Mouse (Mus musculus) gastrocnemius, adult 2 months (tissue): ENCODE results near the gene Dnajc12. TPM values are rescaled to one million over a fixed set of nuclear protein-coding genes. Genes with fewer than 3 reads are reported as not detected.
"Not testable (repeated sequence)": the region's sequence is repeated elsewhere in the genome, so short reads cannot be mapped to it uniquely, and the experiment has no call there.

Source experiments
- DNase-seq: peaks from one replicate; pipeline ENCODE4 v3.0.0; 2022
- H3K27ac ChIP-seq: fragments of 200-600 bp; 2 replicates; pipeline ENCODE4 v1.8.1; 2022; ENCODE audit warnings: mild to moderate bottlenecking
- H3K4me3 ChIP-seq: fragments of 200-600 bp; 2 replicates; pipeline ENCODE4 v1.8.1; 2022; ENCODE audit warnings: mild to moderate bottlenecking, moderate library complexity
- CTCF ChIP-seq: fragments of 200-600 bp; IDR thresholded peaks from 2 replicates; pipeline ENCODE4 v1.8.1; 2022; ENCODE audit warnings: antibody characterized with exemption, mild to moderate bottlenecking, moderate library complexity
- intact Hi-C: fragments of 180-260 bp; cut with DNase I; formaldehyde crosslinking; loops from one replicate; pipeline ENCODE4 v1.15.1; 2025
- total RNA-seq, 2 experiments: library from RNA; stranded (reverse); gene quantifications; 2 replicates each; pipeline ENCODE4 v1.2.3; 2021

Dnajc12 gene
- total RNA-seq, 2 experiments from 2014 or later, result 15.7 to 15.8 TPM

- DNase-seq, result no peak
- no peak for TF ChIP-seq CTCF
- no peak overlapping the region for H3K4me3 ChIP-seq
- H3K27ac ChIP-seq, result no peak overlapping the region
- intact Hi-C loops, result no loop called here
These were observed 14.7 kb downstream of the Dnajc12 start for GRCm38 (mm10) chr10:63396963-63397362.

GRCm38 (mm10) chr10:63402731-63403504 lies 20.7 kb downstream of the Dnajc12 start:
- DNase-seq, result no peak
- intact Hi-C loops, result no loop called here
- no peak for TF ChIP-seq CTCF
- Histone ChIP-seq H3K27ac (no peak overlapping the region), H3K4me3 (no peak overlapping the region)

- Histone ChIP-seq H3K4me3 (no peak overlapping the region), H3K27ac (no peak overlapping the region)
- intact Hi-C loops, result no loop called here
- no peak for DNase-seq
- no peak for TF ChIP-seq CTCF
These were observed 21.4 kb downstream of the Dnajc12 start for GRCm38 (mm10) chr10:63403636-63404035.

- Histone ChIP-seq H3K4me3 (no peak overlapping the region), H3K27ac (no peak overlapping the region)
- DNase-seq, result no peak
- no peak for TF ChIP-seq CTCF
- intact Hi-C loops, result no loop called here
These were observed 28.1 kb downstream of the Dnajc12 start for GRCm38 (mm10) chr10:63410162-63410956.

GRCm38 (mm10) chr10:63411674-63412073 lies 29.4 kb downstream of the Dnajc12 start:
- H3K4me3 ChIP-seq, intact Hi-C loops, H3K27ac ChIP-seq, DNase-seq: not testable (repeated sequence)

- H3K27ac ChIP-seq, result no peak overlapping the region
- no peak overlapping the region for H3K4me3 ChIP-seq
- no peak for DNase-seq
- intact Hi-C loops, result no loop called here
- no peak for TF ChIP-seq CTCF
These were observed 30.5 kb downstream of the Dnajc12 start for GRCm38 (mm10) chr10:63412756-63413155.

- H3K27ac ChIP-seq, result no peak overlapping the region
- TF ChIP-seq CTCF, result no peak
- intact Hi-C loops, result no loop called here
- no peak for DNase-seq
- no peak overlapping the region for H3K4me3 ChIP-seq
These were observed 33.0 kb downstream of the Dnajc12 start for GRCm38 (mm10) chr10:63415287-63415686.

GRCm38 (mm10) chr10:63415850-63416249 lies 33.6 kb downstream of the Dnajc12 start:
- TF ChIP-seq CTCF, result no peak

GRCm38 (mm10) chr10:63417061-63417460 lies 34.8 kb downstream of the Dnajc12 start:
- Histone ChIP-seq H3K4me3 (no peak overlapping the region), H3K27ac (no peak overlapping the region)
- intact Hi-C loops, result no loop called here
- TF ChIP-seq CTCF, result no peak
- no peak for DNase-seq

More at GRCm38 (mm10) chr10:63415850-63416249, 33.6 kb downstream of the Dnajc12 start:
- H3K27ac ChIP-seq, result no peak overlapping the region
- DNase-seq, result no peak
- H3K4me3 ChIP-seq, result no peak overlapping the region; the same call in 1 of the 2 replicates
- intact Hi-C loops, result no loop called here

- intact Hi-C loops, result loop anchor here (1.0 kb wide), 1 partner anchor 152 kb away; no protein-coding TSS in a partner anchor
- no peak within 1 kb of the TSS for H3K27ac ChIP-seq
- TF ChIP-seq CTCF, result peak; percentile 61
- no peak within 1 kb of the TSS for H3K4me3 ChIP-seq
- DNase-seq, result peak; percentile 51
These were observed 39.8 kb downstream of the Dnajc12 start, which contains the start of gene Gm7075 for GRCm38 (mm10) chr10:63421739-63422735. Gm7075 (minus strand) TSS chr10:63421789.

GRCm38 (mm10) chr10:63422736-63422992 lies 40.4 kb downstream of the Dnajc12 start:
- DNase-seq, result no peak
- intact Hi-C loops, result loop anchor here (1.0 kb wide), 1 partner anchor 152 kb away; no protein-coding TSS in a partner anchor
- no peak for TF ChIP-seq CTCF
- Histone ChIP-seq H3K27ac (no peak overlapping the region), H3K4me3 (no peak overlapping the region)
